Mouse (Mus musculus) olfactory bulb, adult 2 months (tissue): ENCODE results near the gene Bcl3.

Experiments used
- CTCF ChIP-seq: fragments of 200-500 bp; IDR thresholded peaks from 2 replicates; pipeline ENCODE4 v1.5.1; 2012; ENCODE audit warnings: low read depth, mild to moderate bottlenecking, low read length, moderate library complexity; ENCODE audit not compliant: insufficient read depth
- POLR2A ChIP-seq: fragments of 200-500 bp; IDR thresholded peaks from 2 replicates; pipeline ENCODE4 v1.6.1; 2012; ENCODE audit warnings: mild to moderate bottlenecking, low read depth, low read length, moderate library complexity; ENCODE audit not compliant: insufficient read depth

GRCm38 (mm10) chr7:19796697-19797588 lies 25.6 kb downstream of the Bcl3 start, which contains the start of gene Cblc:
- TF ChIP-seq CTCF (peak; percentile 89), POLR2A (no peak)
